Mouse (Mus musculus) urinary bladder, postnatal 4 days (tissue): ENCODE data around the gene Ints14.
"Not testable (repeated sequence)": the region's sequence is repeated elsewhere in the genome, so short reads cannot be mapped to it uniquely, and the experiment has no call there.

Experiments used
- DNase-seq, 2 experiments: peaks; one replicate each; pipeline ENCODE4 v3.0.0; 2021 to 2022; ENCODE audit warnings: low spot score in 2 of 2

The Ints14 gene

DNA sequence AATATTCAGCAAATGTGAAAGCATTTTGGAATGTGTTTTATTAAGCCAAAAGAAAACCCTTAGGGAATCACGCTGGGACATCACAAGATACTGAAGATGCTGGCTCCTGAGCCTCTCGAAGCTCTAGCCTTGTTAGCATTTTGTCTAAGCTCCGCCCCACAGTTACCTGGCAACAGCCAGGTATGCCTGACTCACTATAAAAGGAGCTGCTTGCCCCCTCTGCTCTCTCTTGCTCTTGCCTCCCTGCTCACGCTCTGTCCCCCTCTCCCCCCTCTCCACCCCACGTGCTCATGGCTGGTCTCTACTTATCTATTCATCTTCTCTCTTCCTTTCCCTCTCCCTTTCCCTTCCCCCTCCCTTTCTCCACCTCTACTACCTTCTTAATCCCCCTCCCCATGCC, 8.7 kb upstream of the Ints14 start:
- DNase-seq: no peak

DNA sequence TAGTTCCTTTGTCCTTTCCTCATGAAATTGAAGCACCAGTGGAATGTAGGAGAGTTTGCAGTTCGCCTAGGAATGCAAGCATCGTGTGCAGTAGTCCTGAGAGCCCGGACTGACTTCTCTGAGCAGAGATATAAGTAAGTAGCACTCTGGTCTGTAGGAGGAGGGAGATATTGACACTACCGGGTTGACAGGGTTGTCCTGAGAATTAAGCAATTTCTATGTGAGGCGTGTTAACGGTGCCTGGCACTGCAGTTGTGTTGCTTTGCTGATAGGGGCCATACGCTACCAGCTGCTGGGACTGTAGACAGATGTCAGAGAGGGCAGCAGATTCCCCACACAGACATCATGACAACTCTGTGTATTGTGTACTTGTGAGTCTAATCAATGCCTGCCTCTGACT, 7.5 kb upstream of the Ints14 start:
- DNase-seq: no peak

- DNase-seq: no peak
Measured at GRCm38 (mm10) chr9:64956337-64956736, 4.4 kb upstream of the Ints14 start.

GRCm38 (mm10) chr9:64957276-64957675, 3.4 kb upstream of the Ints14 start:
- no peak for DNase-seq

DNA sequence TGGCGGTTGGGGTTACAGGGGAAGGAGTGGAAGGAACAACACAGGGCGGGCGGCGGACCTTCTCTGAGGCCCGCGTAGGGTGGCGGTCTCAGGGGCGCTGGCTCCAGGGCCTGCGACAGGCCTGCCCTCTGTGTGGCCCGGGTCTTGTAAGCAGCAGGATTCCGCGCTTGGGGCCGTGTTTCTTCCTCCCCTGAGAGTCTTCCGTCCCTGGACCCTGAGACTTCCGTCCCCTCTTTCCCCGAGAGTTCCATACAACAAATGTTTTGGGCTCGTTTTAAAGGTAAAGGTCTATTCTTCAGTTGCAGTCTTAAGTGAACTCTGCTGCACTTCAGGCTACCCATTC, 244 bp downstream of the Ints14 start:
- DNase-seq: no peak

- no peak for DNase-seq
Measured at GRCm38 (mm10) chr9:64980548-64980947, 19.8 kb downstream of the Ints14 start.

- DNase-seq: no peak
Measured at GRCm38 (mm10) chr9:64981904-64982303, 21.2 kb downstream of the Ints14 start.

- no peak for DNase-seq
Measured at GRCm38 (mm10) chr9:64985037-64985794, 24.5 kb downstream of the Ints14 start.

- DNase-seq: peak in 1 of 2 experiments; percentile 25
Measured at GRCm38 (mm10) chr9:64985807-64986206, 25.1 kb downstream of the Ints14 start.

- DNase-seq: no peak
Measured at GRCm38 (mm10) chr9:64987651-64988050, 26.9 kb downstream of the Ints14 start.

DNA sequence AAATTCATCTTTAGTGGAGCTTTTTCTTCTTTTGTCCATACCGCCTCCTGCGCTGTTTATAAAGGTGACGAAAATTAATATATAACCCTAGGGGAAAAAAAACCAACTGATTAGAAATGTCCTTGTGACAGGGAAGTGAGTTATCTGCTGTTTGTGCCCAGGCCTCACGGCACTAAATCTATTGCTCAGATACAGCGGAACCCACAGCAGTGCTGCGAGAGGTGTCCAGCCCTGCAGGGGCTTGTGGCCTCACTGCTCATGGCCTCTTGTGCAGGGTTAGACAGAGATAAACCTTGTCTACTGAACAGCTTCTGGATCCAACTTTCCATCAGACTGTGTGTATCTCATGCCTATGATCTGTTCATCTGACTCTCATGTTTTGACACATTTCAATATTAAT, 27.7 kb downstream of the Ints14 start:
- DNase-seq: no peak

- DNase-seq: no peak
Measured at GRCm38 (mm10) chr9:64990291-64990690, 29.6 kb downstream of the Ints14 start.

- not testable (repeated sequence) for DNase-seq
Measured at GRCm38 (mm10) chr9:64995464-64995863, 34.8 kb downstream of the Ints14 start.

- DNase-seq: no peak
Measured at GRCm38 (mm10) chr9:65001481-65001880, 40.8 kb downstream of the Ints14 start.

- no peak for DNase-seq
Measured at GRCm38 (mm10) chr9:65005737-65006136, 45.0 kb downstream of the Ints14 start.

DNA sequence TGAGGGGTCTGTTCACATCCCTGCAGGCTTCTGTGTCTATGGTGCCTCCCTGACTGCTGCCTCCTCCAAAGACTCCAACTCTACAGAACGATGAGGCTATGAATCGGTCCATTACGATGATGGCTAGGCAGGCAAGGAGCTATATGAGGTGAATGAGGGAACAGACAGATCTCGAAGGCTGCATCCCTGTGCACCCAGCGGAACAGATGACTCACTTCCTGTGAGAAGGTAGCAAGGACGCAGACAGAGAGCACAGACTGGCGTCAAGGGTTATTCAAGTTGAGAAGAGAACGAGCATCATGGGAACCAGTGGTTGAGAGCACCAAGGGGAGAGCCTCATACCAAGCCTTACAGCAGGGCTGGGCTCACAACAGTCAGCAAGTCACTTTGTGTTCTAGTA, 49.9 kb downstream of the Ints14 start:
- no peak for DNase-seq

DNA sequence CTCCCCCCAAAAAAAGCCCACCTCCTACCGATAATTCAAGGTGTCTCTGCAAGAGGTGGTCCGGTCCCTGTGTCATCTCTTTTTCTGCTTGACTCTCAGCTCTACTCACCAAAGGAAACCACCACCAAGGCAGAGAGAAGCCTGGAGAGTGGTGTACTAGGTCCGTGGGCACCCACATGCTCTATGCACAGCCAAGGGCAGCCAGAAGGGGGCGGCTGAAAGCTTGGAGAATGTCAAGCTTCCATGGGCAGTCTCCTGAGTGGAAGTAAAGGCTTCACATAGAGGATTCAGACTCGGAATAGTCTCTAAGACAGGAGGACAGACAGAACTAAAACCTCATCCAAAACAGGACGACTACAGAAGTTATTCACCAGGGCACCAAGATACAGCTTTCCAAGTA, 50.6 kb downstream of the Ints14 start:
- DNase-seq: no peak

DNA sequence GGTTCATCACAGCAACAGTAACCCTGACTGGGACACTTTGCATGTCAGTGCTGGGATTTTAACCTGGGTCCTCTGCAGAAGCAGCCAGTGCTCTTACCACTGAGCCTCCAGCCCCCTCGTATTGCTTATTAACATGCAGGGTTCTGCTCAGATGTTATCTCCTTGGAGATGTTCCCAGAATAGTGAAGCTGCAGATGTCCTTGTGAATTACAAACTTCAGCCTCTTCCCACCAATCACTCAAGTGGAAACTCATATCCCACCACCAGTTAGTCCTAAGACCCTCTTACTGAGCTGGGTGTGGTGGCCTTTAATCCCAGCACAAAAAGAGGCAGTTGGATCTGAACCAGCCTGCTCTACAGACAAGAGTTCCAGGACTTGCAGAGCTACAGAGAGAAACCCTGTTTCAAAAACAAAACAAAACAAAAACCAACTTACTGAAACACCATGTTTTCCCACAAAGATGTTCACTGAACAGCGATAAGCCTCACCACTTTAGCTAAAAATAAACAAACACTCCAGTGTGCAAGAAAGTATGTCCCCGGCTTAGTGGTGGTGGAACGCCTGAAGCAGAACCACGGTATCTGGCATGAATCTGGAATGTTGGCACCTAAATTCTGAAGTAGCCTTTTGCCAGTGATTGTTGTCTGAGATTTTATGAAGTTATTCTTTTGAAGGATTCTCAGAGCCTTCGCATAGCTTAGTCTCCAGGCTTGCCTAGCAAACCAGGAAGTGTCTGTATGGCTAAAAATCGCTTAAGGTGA, 54.9 kb downstream of the Ints14 start:
- no peak for DNase-seq

DNA sequence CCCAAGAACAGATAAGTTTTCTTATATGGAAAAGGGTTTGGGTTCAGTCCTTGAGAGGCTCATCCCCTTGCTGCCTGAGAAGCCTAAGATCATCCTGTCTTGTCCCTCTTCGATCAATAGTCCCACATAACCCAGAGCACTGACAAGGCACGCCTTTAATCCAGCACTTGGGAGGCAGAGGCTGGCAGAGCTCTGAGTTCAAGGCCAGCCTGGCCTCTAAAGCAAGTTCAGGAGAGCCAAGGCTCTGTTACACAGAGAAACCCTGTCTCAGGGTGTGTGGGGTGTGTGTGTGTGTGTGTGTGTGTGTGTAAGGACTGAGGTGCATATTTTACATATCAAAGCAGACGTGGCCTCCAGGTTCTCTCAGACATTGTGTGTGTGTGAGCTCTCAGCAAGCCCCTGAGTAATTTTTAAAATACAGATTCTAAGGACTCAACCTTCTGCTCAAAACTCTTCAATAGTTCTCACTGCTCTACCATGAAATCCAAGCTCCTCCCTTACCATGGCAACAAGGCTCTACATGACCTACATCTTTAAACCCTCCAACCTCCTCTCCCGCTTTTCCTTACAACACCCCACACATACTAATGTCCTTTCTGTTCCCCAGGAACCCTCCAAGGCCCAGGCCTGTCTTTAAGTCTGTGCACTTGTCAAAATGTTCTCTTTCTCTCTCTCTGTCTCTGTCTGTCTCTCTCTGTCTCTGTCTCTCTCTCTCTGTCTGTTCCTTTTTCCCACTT, 55.7 kb downstream of the Ints14 start:
- DNase-seq: no peak

- DNase-seq: no peak
Measured at GRCm38 (mm10) chr9:65016978-65017827, 56.5 kb downstream of the Ints14 start.

GRCm38 (mm10) chr9:65017896-65018295, 57.2 kb downstream of the Ints14 start:
- no peak for DNase-seq
